Mouse (Mus musculus) olfactory bulb, adult 2 months (tissue): Measurements from ENCODE around the gene Enpep.

Source experiments
- CTCF ChIP-seq: fragments of 200-500 bp; IDR thresholded peaks from 2 replicates; pipeline ENCODE4 v1.5.1; 2012; ENCODE audit warnings: low read depth, mild to moderate bottlenecking, low read length, moderate library complexity; ENCODE audit not compliant: insufficient read depth
- POLR2A ChIP-seq: fragments of 200-500 bp; IDR thresholded peaks from 2 replicates; pipeline ENCODE4 v1.6.1; 2012; ENCODE audit warnings: mild to moderate bottlenecking, low read depth, low read length, moderate library complexity; ENCODE audit not compliant: insufficient read depth

DNA sequence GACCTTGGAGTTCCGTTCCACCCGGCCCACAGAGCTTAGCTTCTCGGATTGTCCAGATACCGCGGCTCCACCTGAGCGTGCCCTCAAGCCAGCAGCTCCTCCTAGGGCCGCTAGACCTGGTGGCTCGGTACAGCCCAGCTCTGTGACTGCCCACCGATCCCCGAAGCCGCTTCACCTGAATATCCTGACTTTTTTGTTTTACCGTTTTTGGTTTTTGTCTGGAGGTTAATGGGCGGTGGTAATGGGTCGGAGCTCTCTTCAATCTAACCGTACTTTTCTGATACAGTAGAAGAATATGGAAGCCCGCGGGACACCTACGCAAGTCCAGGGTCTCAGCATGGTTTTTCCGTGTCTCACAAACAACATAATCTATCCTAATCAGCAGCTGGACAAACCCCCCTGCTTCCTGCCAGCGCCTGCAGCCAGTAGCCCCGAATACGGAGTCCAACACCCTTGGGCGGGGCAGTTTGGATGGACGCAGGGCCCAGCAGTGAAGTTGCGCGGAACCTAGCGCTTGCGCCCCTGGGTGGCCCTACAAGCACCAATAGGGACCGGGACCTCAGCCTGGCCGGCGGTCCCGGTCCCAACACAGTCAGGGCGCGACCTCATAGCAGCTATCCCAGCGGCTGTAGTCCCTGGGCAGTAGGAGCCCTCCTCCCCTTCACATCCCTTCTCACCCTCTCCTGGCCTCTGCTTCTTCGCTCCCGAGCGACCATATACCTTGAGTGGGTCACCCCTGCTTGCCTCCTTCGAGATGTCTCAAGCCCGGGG, 107.5 kb downstream of the Enpep start:
- no peak for TF ChIP-seq CTCF
- no peak for TF ChIP-seq POLR2A
